Mouse (Mus musculus) bone marrow macrophage, adult 2 months (primary cell): ENCODE results near the gene Smg5.

Experiments
- CTCF ChIP-seq: IDR thresholded peaks from 2 replicates; pipeline ENCODE4 v1.5.1; 2012; ENCODE audit warnings: low read depth, mild to moderate bottlenecking, low read length, moderate library complexity
- POLR2A ChIP-seq: IDR thresholded peaks from 2 replicates; pipeline ENCODE4 v1.6.1; 2012; ENCODE audit warnings: mild to moderate bottlenecking, low read depth, low read length, borderline replicate concordance

GRCm38 (mm10) chr3:88365705-88366361 lies 29.8 kb downstream of the Smg5 start:
- no peak for TF ChIP-seq POLR2A
- no peak for TF ChIP-seq CTCF
